Mouse (Mus musculus): ENCODE measurements at regions not wholly inside any gene's neighbourhood (a gene's known extent, or its start where the extent isn't known, plus 50 kb on each side); places are given as distances from the start of the nearest gene placed in this dataset.

DNA sequence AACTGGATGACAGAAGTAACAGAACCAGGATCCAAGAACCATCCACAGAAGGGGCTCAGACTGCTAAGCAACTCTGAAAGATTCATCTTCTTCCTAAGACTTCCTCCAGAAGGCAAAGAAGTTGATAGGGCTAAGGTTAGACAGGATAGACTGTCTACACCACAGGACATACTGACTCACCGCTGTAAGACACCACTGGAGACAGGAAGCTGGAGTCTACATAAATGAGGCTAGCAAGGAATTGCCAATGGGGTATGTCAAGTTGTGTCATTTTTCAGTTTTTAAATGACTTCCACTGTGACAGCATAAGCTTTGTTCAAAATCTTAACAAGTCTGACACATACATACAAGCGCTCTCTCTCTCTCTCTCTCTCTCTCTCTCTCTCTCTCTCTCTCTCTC, 645.4 kb upstream of the Gm10131 start:
- DNase-seq = no peak

DNA sequence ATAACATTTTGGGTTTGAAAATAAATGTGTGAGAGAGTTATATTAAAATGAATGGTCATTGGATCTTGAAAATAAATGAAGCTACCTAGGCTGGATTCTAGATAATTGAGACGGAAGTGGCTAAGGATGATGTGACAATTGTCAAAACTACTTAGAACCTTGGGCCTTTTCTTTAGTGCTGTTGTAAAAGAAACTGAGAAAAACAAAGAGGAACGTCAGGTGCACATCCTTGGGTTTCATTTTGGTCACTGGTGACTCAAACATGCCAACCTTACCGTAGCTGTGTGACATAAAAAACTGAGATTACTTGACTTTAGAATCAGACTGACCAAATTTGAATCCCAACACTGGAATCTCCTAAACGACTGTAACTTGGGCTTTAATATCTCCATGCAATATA, 644.6 kb upstream of the Gm10131 start:
- no peak for DNase-seq

DNA sequence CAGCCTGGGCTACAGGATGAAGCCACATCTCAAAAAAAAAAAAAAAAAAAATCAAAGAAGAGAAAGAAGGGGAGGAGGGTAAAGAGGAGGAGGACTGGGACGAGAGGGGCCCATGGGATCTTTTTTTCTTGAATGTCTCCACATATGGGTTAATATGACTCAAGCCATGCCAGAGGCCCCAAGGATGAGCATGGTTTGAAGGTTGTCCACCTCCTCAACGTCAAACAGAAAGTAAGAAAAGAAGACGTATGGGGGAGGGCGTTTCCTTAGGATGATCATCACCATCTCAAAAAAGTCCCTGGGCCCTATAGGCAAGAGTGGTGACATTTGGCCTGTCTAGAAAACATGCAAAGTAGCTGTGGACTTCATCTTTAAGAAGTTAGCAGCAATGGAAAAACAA, 643.9 kb upstream of the Gm10131 start:
- no peak for DNase-seq

DNA sequence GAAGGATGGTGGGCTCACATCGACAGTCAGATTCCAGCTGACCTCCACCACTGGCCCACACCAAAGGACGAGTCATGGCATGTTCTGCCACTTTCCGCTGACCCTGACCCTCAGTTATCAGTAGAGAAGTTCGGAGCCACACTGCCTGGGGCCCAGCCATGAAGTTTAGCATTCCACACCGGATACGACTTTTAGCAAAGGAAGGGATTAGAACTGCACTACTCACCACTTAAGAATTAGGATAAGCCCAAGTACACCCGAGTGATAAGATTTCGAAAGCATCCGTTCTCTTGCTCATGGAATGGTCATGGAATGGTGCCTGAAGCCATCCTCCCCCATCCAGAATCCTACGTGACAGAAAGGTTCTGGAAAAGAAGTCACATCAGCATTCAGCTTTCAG, 641.5 kb upstream of the Gm10131 start:
- no peak for DNase-seq

DNA sequence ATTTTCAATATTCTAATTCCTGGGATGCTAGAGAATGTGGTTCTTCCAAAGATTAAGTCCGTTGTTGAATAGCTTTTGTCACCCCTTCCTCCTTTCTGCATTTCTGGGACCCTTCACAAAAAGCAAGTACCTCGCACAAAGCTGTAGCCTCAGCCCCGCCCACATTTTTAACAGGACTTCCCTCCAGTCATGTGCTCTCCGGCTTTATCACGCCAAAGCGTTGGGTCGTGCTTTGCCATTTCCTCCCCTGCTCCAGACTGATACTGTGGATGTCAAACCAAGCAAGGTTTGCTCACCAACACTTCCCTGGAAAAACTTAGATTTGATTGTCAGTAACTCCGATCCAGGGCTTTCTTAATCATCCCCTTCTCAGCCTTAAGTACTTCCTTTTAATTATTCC, 637.0 kb upstream of the Gm10131 start:
- DNase-seq = no peak

DNA sequence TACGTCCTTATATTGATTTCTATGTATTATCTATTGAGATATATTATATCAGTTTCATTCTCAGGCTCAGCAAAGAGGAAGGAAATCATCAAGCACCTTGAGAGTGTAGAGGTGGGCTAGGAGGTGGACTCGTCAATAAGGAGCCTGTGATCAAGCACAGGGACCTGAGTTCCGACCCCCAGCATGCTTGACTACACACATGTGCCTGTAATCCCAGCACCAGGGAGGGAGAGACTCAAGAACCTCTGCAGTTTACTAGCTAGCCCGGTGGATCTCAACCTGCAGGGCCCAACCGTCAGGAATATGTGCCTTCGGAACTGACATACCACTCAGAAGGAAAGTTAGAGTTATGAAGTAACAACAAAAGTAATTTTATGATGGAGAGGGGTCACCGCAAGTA, 634.2 kb upstream of the Gm10131 start:
- DNase-seq = no peak

DNA sequence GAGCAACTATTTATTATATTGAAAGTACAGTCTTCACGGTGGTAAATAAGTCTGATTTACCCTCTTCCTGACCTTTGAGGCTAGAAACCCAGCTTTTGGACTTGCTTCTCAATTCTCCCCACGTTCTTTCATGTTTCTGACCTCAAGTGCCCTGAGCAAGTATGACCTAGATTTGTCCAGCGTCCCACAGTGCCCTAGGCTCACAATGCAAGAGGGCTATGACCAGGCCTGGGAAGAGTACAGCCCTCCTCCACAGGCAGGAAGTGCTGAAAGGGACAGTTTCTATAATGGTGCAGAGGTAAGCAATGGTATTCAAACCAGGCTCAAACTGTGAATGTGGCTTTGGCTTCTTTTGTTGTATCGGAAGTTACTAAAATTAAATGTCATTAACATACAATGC, 633.1 kb upstream of the Gm10131 start:
- no peak for DNase-seq

DNA sequence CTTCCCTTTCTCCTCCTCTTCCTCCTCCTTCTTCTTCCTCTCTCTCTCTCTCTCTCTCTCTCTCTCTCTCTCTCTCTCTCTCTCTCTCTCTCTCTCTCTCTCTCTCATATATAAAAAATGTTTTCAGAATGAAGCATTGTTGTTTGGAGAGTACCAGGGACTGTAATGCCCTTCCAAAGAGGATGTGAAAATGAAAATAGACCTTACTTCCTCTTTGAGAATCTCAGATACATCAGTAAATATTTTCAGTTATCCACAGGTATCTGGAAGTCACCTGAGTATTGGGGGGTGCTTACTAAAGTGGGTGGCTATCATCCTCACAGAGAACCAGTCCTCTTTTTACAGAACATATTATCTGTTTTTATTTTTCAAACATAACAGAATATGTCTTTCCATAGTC, 632.6 kb upstream of the Gm10131 start:
- no peak for DNase-seq

DNA sequence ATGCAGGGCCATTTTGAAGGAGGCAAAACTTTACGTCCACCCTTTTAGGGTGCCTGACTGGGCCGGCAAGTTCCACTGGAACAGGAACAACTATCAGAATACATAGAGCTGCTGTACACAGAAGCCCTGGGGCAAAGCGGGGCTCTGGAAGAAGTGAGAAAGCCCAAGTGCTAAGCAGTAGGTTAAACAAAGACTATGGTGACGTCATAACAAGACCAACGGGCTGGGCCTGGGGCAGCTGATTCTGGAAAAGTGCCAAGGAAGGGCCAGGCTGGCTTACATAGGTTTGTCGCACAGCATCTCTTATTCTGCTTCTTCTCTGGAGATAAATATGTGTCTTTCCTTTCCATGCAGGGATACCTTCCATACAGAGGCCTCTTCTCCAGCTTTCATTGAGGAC, 631.6 kb upstream of the Gm10131 start:
- DNase-seq = no peak

DNA sequence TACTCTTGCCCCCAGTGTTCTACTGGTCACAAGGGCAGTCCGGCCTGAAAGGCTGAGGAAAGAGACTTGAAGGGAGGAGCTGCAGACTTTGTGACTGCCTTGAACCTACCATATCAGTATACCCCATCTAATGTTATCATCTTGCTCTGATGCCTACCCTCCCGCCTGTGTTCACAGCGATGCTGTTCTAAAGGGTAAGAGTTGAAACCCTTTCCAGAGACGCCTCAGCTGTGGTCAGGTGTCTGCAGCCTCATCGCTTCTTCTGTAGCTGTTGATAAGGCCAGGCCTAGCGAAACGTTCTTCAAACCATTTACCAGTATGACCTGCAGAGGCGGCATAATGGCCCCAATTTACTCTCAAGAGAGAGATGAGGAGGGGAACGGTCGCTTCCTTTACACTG, 629.3 kb upstream of the Gm10131 start:
- DNase-seq = no peak

DNA sequence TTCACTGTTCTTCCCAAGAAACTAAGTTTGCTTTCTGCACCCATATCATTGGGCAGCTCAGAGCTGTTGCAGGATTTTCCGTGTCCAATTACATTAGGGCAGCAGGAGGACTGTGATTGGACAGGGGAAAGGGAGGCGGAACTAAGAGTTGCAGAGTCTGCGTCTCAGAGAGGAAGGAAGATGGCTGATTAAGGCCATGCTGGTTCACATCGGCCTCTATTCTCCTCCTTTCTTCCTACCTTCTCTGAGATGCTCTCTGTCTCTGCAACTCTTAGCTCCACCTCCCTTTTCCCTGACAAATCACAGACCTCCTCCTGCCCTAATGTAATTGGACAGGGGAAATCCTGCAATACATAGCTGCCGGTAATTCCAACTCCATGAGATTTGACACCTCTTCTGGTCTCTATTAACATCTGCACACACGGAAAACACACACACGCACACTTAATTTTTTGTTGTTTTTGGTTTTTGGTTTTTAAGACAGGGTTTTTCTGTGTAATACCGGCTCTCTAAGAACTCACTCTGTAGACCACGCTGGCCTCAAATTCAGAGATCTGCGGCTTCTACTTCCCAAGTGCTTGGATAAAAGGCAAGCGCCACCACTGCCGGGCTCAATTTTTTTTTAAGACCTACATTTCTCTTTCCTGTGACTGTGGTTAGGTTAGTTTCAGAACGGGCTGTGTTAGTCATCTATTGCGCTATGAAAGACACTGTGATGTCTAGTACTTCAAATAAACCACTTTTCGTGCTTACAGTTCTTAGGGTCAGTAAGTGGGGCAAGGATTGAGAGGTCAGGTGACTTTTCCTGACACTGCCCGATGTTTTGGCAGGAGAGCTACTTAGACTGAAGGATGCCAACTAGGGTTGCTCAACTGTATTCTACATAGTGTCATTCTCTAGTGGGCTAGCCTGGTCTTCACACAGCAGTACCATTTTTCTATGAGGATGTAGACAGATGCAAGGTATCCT, 628.6 kb upstream of the Gm10131 start:
- DNase-seq = no peak

DNA sequence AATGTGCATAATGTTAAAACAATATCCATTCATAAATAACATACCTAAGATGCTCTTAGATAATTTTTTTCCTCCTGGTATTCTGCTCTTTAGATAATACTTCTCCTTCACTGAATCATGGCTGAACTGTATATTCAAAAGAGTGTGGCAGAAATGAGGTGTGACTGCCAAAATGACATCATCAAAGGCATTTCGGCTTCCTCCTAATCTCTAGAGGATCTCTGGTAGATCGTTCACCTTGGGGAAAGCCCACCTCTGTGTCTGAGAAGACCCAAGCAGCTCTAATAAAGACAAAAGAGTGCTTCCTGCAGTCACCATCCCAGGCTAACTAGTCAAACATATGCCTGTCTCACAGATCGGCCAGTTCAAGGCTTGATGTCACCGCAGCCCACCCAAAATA, 624.7 kb upstream of the Gm10131 start:
- no peak for DNase-seq

DNA sequence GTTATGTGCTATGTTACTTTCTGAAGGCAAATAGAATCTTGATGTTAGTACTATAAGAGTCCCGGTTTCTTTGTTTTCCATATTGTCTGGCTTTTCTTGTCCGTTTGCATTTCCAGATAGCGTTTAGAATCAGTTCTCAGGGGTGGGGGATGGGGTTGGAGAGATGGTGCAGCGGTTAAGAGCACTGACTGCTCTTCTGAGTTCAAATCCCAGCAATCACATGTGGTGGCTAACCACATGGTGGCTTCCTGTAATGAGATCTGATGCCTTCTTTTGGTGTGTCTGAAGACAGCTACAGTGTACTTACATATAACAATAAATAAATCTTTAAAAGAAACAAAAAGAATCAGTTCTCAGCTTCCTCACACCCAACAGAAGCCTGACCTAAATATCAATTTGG, 623.5 kb upstream of the Gm10131 start:
- no peak for DNase-seq

DNA sequence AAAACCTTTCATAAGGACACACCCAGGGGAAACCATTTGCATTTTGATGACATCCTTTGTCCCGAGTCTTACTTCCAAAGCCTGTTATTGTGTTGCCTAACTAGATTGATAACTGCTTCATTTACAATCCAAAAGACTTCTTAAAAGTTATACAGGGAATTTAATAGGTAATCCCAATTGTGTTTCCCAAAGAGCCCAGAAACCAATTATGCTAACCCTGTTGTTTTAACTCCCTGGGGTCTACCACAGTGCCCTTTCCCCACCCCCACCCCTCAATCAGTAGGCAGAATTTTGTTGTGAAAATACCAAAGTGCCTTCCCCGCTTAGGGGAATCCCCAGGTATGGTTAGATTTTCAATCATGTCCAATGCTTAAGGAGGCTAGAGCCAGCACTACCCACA, 621.3 kb upstream of the Gm10131 start:
- DNase-seq = no peak

DNA sequence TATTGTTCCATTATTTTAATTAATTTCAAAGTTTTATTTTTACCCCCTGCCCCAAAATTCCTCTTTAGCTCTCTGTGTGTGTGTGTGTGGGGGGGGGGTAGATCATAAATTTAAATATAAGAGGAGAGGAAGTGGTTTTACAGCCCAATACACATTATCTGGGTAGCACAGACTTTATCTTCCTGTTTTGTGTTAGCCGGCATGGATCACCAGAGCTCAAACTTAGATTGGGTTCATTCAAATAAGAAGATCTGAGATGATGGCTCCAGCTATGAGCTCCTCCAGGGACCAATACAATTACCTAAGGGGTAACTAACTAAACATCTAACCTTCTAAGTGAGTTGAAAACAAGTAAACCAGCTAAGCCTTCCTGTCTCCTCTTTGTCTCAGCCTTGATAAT, 620.8 kb upstream of the Gm10131 start:
- DNase-seq = no peak

DNA sequence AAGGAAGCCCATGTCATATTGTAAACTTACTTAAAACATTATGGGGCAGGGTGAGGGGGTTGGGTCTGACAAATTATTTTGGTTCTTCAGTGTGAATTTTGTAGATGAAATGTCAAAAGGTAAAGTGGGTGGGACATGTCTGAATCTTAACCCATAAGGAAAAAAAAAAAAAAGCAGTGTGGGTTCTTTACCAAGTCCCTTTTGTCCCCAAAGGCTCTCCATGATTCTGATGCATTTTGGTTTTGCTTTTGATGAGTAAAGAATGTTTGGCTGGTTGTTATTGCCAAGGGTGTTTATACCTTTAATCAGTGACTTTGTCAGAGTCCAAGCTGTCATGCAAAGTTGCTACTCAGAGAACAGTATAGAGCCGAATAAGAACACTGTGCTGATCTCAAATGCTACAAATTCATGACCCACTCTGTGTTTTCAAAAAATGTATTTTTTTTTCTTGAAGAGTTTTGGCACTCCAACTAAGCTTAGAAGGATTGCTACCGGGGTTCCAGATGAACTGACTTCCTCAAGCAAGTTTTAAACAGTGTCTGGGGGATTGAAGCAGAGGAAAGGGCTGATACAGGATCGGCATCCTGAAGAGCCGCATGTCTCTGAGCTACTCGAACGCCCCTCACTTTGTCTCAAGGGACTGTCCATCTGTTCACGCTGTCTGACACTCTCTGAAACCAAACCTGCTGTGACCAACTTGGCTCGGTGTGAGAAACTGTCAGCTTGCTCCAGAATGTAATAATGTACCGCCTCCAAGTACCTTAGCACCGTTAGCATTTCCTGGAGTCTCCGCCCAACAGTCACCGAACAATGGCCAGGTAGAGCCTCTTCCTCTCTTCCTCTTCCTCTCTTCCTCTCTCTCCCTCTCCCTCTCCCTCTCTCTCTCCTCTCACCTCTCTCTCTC, 619.8 kb upstream of the Gm10131 start:
- DNase-seq = peak; percentile 49

DNA sequence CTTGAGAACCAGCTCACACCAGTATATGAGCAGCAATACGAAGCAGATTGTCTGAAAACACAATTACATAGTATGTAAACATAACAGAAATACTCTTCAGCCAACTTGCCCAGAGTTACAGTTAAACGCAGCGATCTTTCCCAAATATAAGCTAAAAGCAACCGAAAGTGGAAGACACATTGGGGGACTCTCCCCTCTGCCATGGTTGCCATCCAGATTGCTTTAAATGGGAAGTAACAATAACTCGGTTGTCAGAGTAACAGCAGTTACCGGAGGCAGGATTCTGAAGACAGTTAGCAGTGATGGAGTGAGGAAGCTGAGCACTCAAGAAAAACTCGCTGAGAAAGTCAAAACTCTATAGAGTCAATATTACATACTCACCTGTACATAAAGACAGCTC, 618.0 kb upstream of the Gm10131 start:
- DNase-seq = no peak

DNA sequence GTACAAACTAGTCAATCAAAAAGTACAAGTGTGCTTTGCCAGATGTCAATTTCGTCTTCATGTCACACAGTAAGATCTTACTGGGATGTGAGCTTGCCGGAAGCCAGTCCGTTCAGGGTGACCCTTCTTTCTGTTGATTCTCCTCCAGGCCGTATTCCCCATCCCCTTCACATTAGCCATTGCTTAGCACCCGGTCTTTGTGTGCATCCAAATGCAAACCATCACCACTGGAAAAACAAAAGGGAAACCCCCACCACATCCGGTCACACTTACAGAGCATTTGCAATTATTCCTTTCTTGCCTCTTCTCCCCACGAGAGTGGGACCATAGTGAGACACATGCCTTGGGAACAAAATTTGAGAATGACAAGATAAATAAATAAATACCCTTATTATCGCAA, 616.2 kb upstream of the Gm10131 start:
- DNase-seq = no peak

DNA sequence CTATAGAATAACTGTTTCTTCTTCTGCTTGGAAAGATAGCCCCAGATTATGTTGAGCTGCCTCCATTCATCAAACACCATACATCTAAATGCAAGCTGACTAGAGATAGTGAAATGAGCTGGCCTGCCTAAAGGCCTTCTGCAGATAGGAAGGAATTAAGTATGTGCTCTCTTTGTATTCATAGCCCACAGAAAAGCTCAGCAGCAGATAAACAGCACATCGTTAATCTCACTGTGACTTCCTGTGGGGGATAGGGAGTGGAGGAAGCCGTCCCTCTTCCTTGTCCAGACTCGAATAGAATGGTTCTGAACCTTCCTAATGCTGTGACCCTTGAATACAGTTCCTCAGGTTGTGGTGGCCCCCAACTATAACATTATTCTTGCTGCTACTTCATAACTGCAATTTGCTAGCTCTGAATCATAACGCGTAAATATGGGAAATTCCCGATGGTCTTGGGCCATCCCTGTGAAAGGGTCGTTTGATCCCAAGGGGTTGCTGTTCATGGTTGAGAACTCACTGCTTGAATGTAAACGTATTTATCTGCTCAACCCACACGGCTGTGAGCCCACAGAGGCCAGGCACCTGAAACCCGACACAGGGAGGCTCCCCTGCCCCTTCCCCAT, 614.7 kb upstream of the Gm10131 start:
- no peak for DNase-seq

DNA sequence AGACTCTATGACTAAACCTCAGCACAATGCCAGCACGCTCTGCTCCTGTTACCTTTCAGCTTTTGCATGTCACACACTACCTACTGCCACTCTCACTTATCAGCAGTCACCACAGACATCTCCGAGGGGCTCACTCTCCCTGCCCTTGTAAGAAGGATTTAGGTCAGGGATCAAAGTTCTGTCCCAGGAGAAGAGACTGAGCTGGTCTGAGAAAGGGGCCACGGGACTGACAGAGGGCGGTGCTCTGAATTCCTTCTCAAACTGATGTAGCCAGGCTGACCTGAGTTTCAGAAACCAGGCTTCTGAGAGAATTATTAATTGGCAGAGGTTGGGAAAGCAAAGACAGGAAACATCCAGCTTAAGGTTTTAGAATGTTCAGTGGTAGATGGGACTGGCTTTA, 614.0 kb upstream of the Gm10131 start:
- DNase-seq = no peak

DNA sequence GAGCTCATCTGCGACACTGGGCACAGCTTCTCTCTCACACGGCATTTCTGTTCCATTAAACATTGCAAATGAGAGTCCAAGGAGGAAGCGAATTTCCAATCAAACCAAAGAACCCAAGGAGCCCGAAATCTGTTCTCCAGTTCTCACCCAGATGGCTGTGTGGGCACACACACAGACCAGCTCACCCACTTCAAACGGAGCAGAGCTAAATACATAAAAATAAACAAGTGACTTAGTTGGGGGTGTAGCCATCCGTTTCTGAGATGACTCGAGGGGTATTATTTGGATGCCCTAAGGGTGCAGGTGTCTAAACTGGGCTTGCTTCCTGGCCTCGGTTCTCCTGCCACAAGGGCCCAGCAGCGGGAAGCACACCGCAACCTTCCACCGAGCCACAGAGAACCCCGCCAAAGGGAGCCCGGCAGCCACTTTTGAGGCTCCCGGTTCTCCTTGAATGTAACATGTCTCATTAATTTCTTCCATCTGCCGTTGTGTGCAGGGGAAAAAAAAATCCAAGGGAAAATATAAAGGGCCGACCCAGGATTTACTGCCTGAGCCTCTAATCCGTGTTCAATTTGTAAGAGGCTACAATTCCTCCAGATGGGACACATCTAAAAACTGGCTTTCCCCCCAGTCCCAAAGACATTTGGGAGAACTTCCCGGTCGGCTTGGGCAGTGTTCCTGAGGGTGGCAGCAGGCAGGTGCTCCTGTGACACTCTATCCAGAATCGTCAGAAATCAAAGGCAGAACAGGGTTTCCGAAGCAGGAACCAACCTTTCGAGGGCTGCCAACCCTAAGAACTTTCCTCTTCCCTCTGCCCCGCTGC, 598.6 kb upstream of the Gm10131 start:
- no peak for DNase-seq

DNA sequence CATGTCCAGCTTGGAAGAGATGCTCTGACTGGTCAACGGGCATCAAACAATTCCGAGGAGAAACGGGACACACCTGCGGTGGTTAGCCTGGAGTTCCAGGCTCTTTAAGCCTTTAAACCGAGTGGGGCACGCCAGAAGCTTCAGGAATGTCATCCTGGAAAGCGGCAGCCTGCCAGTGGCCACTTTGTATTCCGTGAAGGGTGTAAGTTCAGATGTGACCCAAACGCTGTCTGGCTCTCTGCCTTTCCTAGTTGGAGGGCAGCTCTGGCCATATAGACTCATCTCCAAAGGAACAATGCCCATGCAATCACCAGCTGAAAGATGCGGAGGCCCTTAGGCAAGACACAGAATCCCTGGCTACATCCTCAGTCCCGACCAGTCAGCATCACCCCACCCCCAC, 597.8 kb upstream of the Gm10131 start:
- no peak for DNase-seq

DNA sequence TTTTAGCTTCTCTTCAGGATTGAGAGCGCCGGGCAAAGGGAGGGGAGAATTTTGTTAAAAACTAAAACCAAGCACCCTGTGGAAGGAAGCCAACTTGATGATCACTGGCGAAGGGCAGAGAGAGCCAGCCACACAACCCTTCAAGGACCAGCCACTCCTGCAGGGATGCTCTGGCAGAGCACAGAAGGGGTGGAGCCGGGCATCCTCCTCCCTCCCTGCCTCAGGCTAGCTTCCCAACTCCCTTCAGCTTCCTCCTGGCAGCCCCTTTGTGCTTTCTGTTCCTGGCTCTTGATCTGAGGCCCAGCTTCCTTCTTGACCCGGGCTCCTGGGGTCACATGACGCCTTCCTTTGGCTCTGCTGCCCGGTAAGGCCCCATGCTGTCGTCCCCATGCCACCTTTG, 591.8 kb upstream of the Gm10131 start:
- peak; percentile 35 for DNase-seq
